Mouse (Mus musculus) heart, adult 8-10 months (tissue): Measurements from ENCODE around the gene Dock9. TPM values are rescaled to one million over a fixed set of nuclear protein-coding genes. Genes with fewer than 3 reads are reported as not detected.
A peak's percentile ranks its signal among the peaks of the same experiment; 100 is the strongest.

Experiments
- DNase-seq: peaks from one replicate; pipeline ENCODE4 v3.0.0; 2022; ENCODE audit warnings: low spot score
- total RNA-seq, 4 experiments: library from RNA; stranded (reverse); gene quantifications; 2 replicates each; pipeline ENCODE4 v1.2.4; 2022

The Dock9 gene
- total RNA-seq, 4 experiments from 2014 or later = 23.6 to 29.0 (median 26.3) TPM

DNA sequence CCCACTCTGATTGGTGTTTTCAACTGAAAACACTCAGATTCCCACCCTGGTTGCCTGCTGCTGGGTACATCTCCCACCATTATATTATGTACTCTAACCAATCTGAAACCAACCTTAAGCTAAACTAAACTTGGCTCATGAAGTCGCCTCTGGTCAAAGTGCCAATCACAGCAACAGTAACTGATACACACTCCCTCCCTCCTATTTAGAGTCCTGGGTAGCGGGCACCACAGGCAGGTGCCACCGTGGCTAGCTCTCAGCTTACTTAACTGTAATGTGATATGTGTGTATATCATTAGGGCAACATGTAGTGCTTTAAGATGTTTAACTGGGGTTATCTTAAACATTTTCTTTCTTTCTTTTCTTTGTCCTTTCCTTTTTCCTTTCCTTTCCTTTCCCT lies 177.1 kb downstream of the Dock9 start:
- no peak for DNase-seq

DNA sequence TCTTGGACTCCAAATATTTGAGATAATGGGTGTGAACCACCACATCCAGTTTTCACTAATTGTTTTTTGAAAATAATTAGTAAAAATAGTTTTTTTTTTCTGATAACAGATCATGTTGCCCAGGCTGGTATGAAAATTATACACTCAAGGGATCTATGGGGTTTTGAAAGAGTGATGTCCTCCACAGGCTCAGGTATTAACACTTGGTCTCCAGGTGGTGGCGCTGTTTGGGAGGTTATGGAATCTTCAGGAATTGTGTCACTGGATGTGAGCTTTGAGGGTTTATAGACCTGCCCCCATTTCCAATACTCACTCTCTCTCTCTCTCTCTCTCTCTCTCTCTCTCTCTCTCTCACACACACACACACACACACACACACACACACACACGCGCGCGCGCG lies 177.5 kb downstream of the Dock9 start:
- no peak for DNase-seq

- no peak for DNase-seq
Observed at GRCm38 (mm10) chr14:121617645-121618390, 179.8 kb downstream of the Dock9 start.

DNA sequence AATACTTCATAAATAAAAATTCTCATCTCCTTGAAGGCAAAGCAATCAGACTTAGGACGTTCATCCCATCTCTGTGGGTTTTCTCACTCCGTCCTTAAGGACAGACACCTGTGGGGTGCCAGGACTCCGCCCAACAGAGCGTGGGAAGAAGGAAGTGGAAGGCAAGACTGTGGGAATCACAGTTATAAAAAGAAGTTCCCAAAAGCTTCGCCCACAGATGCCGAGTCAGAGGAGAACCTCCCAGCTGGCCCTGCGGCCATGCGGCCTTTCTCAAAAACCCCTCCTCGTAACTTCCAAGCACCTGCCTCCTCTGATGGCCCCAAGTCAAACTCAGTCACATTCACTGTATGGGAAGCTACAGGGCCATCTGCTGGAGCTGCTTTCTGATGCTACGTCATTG lies 182.2 kb downstream of the Dock9 start:
- DNase-seq = no peak

- DNase-seq = peak; percentile 66
Observed at GRCm38 (mm10) chr14:121614461-121615170, 183.0 kb downstream of the Dock9 start.

- DNase-seq = no peak
Observed at GRCm38 (mm10) chr14:121613490-121613889, 184.1 kb downstream of the Dock9 start.

DNA sequence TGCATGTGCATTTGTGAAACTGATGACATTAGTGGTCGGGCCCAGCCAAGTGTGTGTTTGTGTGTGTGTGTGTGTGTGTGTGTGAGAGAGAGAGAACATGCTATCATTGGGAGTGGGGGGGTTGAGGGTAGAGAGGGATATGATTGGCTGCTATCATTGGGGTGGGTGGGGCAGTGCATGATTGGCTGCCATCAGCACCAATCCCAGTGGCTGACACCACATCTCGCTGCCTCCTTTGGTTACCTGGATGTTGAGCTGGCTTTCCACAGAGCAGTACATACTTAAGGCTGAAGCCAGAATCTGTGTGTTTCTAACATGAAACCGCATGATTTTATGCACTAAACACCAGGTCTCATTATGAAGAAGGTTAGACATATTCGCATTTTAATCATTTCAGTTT lies 184.7 kb downstream of the Dock9 start:
- no peak for DNase-seq

- DNase-seq = no peak
Observed at GRCm38 (mm10) chr14:121611533-121611932, 186.1 kb downstream of the Dock9 start.

GRCm38 (mm10) chr14:121611098-121611497 lies 186.5 kb downstream of the Dock9 start:
- DNase-seq = no peak

GRCm38 (mm10) chr14:121608522-121608921 lies 189.1 kb downstream of the Dock9 start:
- DNase-seq = no peak

GRCm38 (mm10) chr14:121606433-121606832 lies 191.2 kb downstream of the Dock9 start:
- DNase-seq = no peak

DNA sequence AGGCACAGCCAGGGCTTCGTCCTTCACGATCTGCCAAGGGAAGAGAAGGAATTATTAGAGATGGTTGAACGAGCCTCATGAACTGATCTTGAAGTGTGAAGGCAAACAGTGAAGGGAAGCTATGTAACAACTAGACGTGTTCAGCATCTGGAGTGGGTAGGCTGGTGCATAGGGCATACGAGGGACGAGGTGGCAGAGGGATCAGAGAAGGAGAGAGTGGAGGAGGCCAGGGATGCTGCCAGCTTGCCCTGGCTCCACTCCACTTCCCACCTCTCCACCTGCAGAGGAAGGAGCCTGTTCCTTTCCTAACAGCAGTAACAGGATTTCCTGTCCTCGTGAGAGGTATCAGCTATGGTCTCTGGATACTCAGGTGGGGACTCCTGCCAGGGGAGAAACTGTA lies 192.4 kb downstream of the Dock9 start:
- no peak for DNase-seq

DNA sequence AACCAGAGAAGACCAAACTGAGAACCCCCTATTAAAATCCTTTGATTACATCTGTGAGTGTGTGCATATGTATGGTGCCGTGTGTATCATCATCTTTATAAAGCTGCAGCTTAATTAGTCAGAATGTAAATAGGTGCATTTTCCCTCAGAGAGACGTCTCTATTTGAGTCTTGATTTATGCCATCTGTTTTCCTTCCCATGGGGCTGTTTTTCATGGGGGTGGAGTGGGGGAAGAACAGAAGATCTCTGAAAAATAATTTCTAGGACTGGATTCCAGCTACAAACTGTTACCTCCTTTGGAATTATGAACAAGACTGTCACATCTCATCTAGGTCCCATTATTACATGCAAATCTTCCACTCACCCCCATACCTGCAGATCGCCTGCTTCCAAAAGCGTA lies 193.1 kb downstream of the Dock9 start:
- no peak for DNase-seq

DNA sequence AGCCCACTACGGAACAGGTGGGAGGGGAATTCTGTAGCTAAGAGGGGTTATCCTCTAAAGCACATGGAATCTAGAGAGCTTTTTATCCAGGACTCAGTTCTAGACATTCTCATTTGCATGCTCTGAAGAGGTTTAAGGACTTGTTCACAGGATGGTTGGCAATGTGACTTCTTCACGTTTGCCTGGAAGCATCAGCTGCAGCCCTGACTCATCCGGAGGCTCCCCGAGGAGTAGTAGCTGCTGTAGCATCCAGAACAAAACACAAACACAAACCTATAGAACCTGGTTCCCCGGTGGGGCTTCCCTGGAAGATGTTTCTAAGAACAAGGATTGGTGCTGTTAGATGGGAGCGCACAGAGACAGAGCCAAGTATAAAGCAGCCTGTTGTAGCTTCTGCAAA lies 195.0 kb downstream of the Dock9 start:
- DNase-seq = no peak

DNA sequence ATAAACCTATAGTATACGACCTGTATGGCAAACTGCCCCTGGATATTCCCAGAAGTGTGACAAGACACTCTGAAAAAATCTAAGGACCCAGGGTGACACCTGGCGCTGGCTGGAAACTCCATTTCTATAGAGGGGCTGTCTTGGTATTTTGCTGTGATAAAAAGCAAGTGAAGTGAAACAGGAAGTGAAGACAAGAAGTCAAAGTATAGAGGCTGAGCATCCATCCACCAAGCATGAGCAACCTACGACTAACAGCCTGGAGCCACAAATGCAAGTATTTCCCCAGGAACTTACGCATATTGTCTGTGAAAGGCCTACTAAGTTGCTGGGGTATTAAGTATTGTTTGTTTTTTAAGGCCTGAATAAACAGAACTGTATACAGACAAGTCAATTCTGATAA lies 197.1 kb downstream of the Dock9 start:
- no peak for DNase-seq

DNA sequence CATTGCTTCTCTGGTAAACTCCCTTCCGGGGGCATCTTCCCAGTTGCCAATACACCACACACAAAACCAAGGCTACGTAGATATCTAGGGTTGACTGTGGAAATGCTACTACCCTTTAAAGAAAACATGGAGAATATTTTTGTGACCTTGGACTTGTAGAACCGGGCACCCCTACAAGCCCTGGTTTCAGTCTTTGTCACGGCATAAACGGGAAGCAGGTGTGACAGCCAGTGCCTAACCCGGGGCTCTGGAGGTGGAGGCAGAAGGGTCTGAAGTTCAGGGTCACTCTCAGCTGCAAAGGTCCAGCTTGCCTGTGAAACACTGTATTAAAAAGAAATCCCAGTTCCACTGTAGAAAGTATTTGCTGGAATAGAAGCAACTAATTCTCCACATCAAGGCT lies 200.6 kb downstream of the Dock9 start:
- no peak for DNase-seq

- no peak for DNase-seq
Observed at GRCm38 (mm10) chr14:121596631-121597030, 201.0 kb downstream of the Dock9 start.

DNA sequence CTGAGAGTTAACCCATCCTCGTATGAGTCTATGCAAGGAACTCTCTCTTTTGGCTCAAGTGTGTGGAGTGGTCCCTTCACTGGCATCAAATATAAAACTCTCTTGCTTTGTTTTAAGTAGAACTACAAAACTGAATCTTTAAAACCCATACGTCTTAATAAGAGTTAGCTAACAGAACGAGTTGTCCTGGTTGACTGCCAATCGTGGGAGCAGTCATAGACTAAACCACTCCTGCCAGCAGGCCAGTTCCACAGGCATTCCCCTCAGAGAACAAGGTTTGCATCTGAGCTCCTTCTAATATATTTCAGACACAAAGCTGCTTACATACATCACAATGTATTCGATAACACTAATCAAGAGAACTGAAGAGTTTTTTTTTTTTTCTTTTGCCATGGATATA lies 203.0 kb downstream of the Dock9 start:
- DNase-seq = no peak

DNA sequence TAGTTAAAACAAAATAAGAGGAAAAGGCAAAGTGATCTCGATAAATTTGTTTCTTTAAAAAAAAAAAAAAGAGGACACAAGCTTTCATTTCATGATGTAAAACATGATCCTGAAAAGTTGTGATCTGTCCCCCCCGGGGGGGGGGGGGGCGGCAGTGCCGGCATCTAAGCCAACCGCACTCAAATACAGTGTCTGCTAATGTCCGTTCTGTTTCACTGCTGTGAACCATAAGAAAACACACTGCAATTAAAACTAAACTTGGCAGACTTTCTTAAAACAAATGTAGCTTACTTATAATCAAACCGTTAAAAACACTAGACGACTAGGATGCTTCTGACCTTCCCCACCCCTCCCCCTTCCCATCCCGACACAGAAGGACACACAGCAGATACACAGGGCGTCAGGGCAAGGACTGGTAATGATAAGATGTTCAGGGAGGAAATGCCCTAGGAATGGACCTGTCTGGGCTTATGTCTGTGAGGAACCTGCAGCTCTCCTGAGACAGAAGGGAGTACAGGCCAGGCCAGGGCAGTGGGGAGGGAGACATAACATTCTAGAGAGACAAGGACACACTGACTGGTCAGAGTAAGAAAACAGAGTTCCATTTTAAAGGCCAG lies 204.2 kb downstream of the Dock9 start:
- no peak for DNase-seq

GRCm38 (mm10) chr14:121592890-121593289 lies 204.7 kb downstream of the Dock9 start:
- DNase-seq = no peak

GRCm38 (mm10) chr14:121592356-121592755 lies 205.3 kb downstream of the Dock9 start:
- no peak for DNase-seq

GRCm38 (mm10) chr14:121589097-121589725 lies 208.4 kb downstream of the Dock9 start:
- peak; percentile 58 for DNase-seq
